Mouse (Mus musculus) embryonic fibroblast, embryonic 13.5 days (primary cell): ENCODE data around the gene 4930452B06Rik.

Source experiments
- CTCF ChIP-seq: IDR thresholded peaks from 2 replicates; pipeline ENCODE4 v1.5.1; 2011; ENCODE audit warnings: mild to moderate bottlenecking, control low read depth, low read length, moderate library complexity, borderline replicate concordance; ENCODE audit not compliant: insufficient read depth
- POLR2A ChIP-seq: IDR thresholded peaks from 2 replicates; pipeline ENCODE4 v1.6.1; 2011; ENCODE audit warnings: low read depth, mild to moderate bottlenecking, control low read depth, low read length, moderate library complexity

DNA sequence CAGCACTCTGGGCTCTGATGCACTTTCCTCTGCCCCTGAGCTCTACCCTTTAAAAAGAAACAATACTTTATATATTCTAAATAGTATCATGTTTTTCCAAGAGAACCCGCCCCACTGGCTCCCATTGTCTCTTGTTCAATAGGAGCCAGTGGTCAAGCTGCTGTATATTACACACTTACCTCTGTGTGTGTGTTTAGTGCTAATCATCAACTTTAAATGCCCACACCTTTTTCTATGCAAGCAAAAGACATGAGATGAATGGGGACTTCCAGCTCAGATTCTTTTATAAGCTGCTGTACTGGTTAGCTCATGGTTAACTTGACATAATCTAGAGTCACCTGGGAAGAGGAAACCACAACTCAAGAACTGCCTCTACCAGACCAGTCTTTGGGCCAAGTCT lies 218.7 kb downstream of the 4930452B06Rik start:
- no peak for TF ChIP-seq CTCF
- TF ChIP-seq POLR2A: no peak
